Mouse (Mus musculus): ENCODE data around the gene Ydjc. TPM values are rescaled to one million over a fixed set of nuclear protein-coding genes. Genes with fewer than 3 reads are reported as not detected.

Ydjc gene
- polyA plus RNA-seq, 1 experiment from 2014 or later: 12.8 TPM

- Histone ChIP-seq H3K27me3 (no peaks in the 10 kb centered on the region), H3K4me1 (no peaks in the 10 kb centered on the region), H3K4me2 (no peak overlapping the region), H3K9ac (no peak overlapping the region), H3K27ac (no peak overlapping the region), H3K9me3 (replicated peaks) (no peaks in the 10 kb centered on the region), H3K4me3 (no peak overlapping the region), H3K36me3 (ENCODE audit: poor library complexity, severe bottlenecking) (peaks cover 49% of the 10 kb centered on the region)
- ATAC-seq: no peak
Observed at GRCm38 (mm10) chr16:17167179-17167578, 22.8 kb downstream of the Ydjc start.

- Histone ChIP-seq H3K27me3 (no peaks in the 10 kb centered on the region), H3K4me1 (no peaks in the 10 kb centered on the region), H3K4me2 (no peak overlapping the region), H3K4me3 (no peak overlapping the region), H3K9me3 (replicated peaks) (no peaks in the 10 kb centered on the region), H3K36me3 (ENCODE audit: poor library complexity, severe bottlenecking) (peaks cover 53% of the 10 kb centered on the region), H3K27ac (no peak overlapping the region), H3K9ac (no peak overlapping the region)
- WGBS: 90% methylated on average over 5 of the region's 5 CpGs
- ATAC-seq: no peak
Observed at GRCm38 (mm10) chr16:17168049-17168448, 23.6 kb downstream of the Ydjc start.

GRCm38 (mm10) chr16:17175765-17176164 is 31.3 kb downstream of the Ydjc start:
- Histone ChIP-seq H3K4me1 (no peaks in the 10 kb centered on the region), H3K4me2 (no peak overlapping the region), H3K4me3 (no peak overlapping the region), H3K9ac (no peak overlapping the region), H3K27me3 (no peaks in the 10 kb centered on the region), H3K36me3 (ENCODE audit: poor library complexity, severe bottlenecking) (peaks cover 59% of the 10 kb centered on the region), H3K27ac (no peak overlapping the region), H3K9me3 (replicated peaks) (no peaks in the 10 kb centered on the region)
- WGBS: 95% methylated on average over 2 of the region's 2 CpGs
- no peak for ATAC-seq

- ATAC-seq: no peak
- Histone ChIP-seq H3K4me1 (no peaks in the 10 kb centered on the region), H3K36me3 (ENCODE audit: poor library complexity, severe bottlenecking) (peaks cover 49% of the 10 kb centered on the region), H3K9ac (no peak overlapping the region), H3K27me3 (no peaks in the 10 kb centered on the region), H3K27ac (no peak overlapping the region), H3K4me3 (no peak overlapping the region), H3K4me2 (no peak overlapping the region), H3K9me3 (replicated peaks) (no peaks in the 10 kb centered on the region)
- 100% methylated on average over 1 of the region's 1 CpGs for WGBS
Observed at GRCm38 (mm10) chr16:17177623-17178170, 33.3 kb downstream of the Ydjc start.

- Histone ChIP-seq H3K9ac (no peak overlapping the region), H3K4me1 (no peaks in the 10 kb centered on the region), H3K27me3 (no peaks in the 10 kb centered on the region), H3K4me3 (no peak overlapping the region), H3K27ac (no peak overlapping the region), H3K36me3 (ENCODE audit: poor library complexity, severe bottlenecking) (peaks cover 31% of the 10 kb centered on the region), H3K4me2 (no peak overlapping the region), H3K9me3 (replicated peaks) (no peaks in the 10 kb centered on the region)
- no peak for ATAC-seq
- WGBS: 97% methylated on average over 3 of the region's 3 CpGs
Observed at GRCm38 (mm10) chr16:17179706-17180105, 35.3 kb downstream of the Ydjc start.

- Histone ChIP-seq H3K9me3 (replicated peaks) (no peaks in the 10 kb centered on the region), H3K4me3 (no peak overlapping the region), H3K4me1 (no peaks in the 10 kb centered on the region), H3K27me3 (no peaks in the 10 kb centered on the region), H3K4me2 (no peak overlapping the region), H3K9ac (no peak overlapping the region), H3K27ac (no peak overlapping the region), H3K36me3 (ENCODE audit: poor library complexity, severe bottlenecking) (peaks cover 30% of the 10 kb centered on the region)
- ATAC-seq: no peak
- 91% methylated on average over 4 of the region's 4 CpGs for WGBS
Observed at GRCm38 (mm10) chr16:17181382-17181781, 37.0 kb downstream of the Ydjc start.

- H3K9me3 ChIP-seq (replicated peaks): no peaks in the 10 kb centered on the region
- H3K27ac ChIP-seq: no peak overlapping the region
- H3K4me1 ChIP-seq: no peaks in the 10 kb centered on the region
- no peak for ATAC-seq
- peaks cover 32% of the 10 kb centered on the region for H3K36me3 ChIP-seq (ENCODE audit: poor library complexity, severe bottlenecking)
- H3K4me3 ChIP-seq: no peak overlapping the region
- H3K9ac ChIP-seq: no peak overlapping the region
- no peak overlapping the region for H3K4me2 ChIP-seq
- WGBS: 92% methylated on average over 2 of the region's 2 CpGs
- H3K27me3 ChIP-seq: no peaks in the 10 kb centered on the region
Observed at GRCm38 (mm10) chr16:17182136-17182535, 37.7 kb downstream of the Ydjc start.

GRCm38 (mm10) chr16:17183003-17183402 is 38.6 kb downstream of the Ydjc start:
- no peak overlapping the region for H3K4me3 ChIP-seq
- no peak overlapping the region for H3K4me2 ChIP-seq
- no peak overlapping the region for H3K27ac ChIP-seq
- ATAC-seq: no peak
- no peaks in the 10 kb centered on the region for H3K4me1 ChIP-seq
- H3K9ac ChIP-seq: no peak overlapping the region
- H3K27me3 ChIP-seq: no peaks in the 10 kb centered on the region
- WGBS: 85% methylated on average over 3 of the region's 3 CpGs
- peaks cover 28% of the 10 kb centered on the region for H3K36me3 ChIP-seq (ENCODE audit: poor library complexity, severe bottlenecking)
- no peaks in the 10 kb centered on the region for H3K9me3 ChIP-seq (replicated peaks)

GRCm38 (mm10) chr16:17185475-17185874 is 41.1 kb downstream of the Ydjc start:
- Histone ChIP-seq H3K4me2 (no peak overlapping the region), H3K4me1 (no peaks in the 10 kb centered on the region), H3K9ac (no peak overlapping the region), H3K36me3 (ENCODE audit: poor library complexity, severe bottlenecking) (peaks cover 18% of the 10 kb centered on the region), H3K9me3 (replicated peaks) (no peaks in the 10 kb centered on the region), H3K27me3 (no peaks in the 10 kb centered on the region), H3K27ac (no peak overlapping the region), H3K4me3 (no peak overlapping the region)
- ATAC-seq: no peak

GRCm38 (mm10) chr16:17193823-17194222 is 49.4 kb downstream of the Ydjc start:
- Histone ChIP-seq H3K27ac (no peak overlapping the region), H3K36me3 (ENCODE audit: poor library complexity, severe bottlenecking) (peaks cover 9% of the 10 kb centered on the region; the same call in 1 of the 2 replicates), H3K4me2 (no peak overlapping the region), H3K9me3 (replicated peaks) (no peaks in the 10 kb centered on the region), H3K9ac (no peak overlapping the region), H3K4me3 (no peak overlapping the region), H3K4me1 (peaks cover 3% of the 10 kb centered on the region; the same call in 1 of the 2 replicates), H3K27me3 (no peaks in the 10 kb centered on the region)
- ATAC-seq: no peak
- WGBS: 96% methylated on average over 4 of the region's 4 CpGs

- no peaks in the 10 kb centered on the region for H3K36me3 ChIP-seq (ENCODE audit: poor library complexity, severe bottlenecking)
- peak overlapping the region; percentile 100 for H3K4me3 ChIP-seq
- H3K27me3 ChIP-seq: no peaks in the 10 kb centered on the region
- H3K4me2 ChIP-seq: peak overlapping the region; percentile 89
- H3K9ac ChIP-seq: peak overlapping the region; percentile 100
- H3K9me3 ChIP-seq (replicated peaks): no peaks in the 10 kb centered on the region
- H3K4me1 ChIP-seq: peaks cover 19% of the 10 kb centered on the region
- WGBS: 8% methylated on average over 24 of the region's 24 CpGs
- ATAC-seq: 0 out of 2 replicates have a peak, but pooled peaks have one; percentile 13
- peak overlapping the region; percentile 78; the same call in 1 of the 2 replicates for H3K27ac ChIP-seq
Observed at GRCm38 (mm10) chr16:17200121-17200952, 55.9 kb downstream of the Ydjc start.

GRCm38 (mm10) chr16:17200953-17201707 is 56.7 kb downstream of the Ydjc start:
- H3K4me3 ChIP-seq: peak overlapping the region; percentile 100
- peaks cover 19% of the 10 kb centered on the region for H3K4me1 ChIP-seq
- no peaks in the 10 kb centered on the region for H3K36me3 ChIP-seq (ENCODE audit: poor library complexity, severe bottlenecking)
- peak overlapping the region; percentile 100 for H3K9ac ChIP-seq
- no peaks in the 10 kb centered on the region for H3K27me3 ChIP-seq
- peak overlapping the region; percentile 89 for H3K4me2 ChIP-seq
- peak overlapping the region; percentile 78 for H3K27ac ChIP-seq
- WGBS: under 1% methylated on average over 64 of the region's 72 CpGs
- ATAC-seq: peak; percentile 90
- H3K9me3 ChIP-seq (replicated peaks): no peaks in the 10 kb centered on the region
